Mouse (Mus musculus) gastrocnemius, postnatal 4 days (tissue): Measurements from ENCODE around the gene Slc12a4. TPM values are rescaled to one million over a fixed set of nuclear protein-coding genes. Genes with fewer than 3 reads are reported as not detected.

Experiments
- DNase-seq, 2 experiments: peaks; one replicate each; pipeline ENCODE4 v3.0.0; 2021 to 2022; ENCODE audit warnings: low spot score in 2 of 2, mixed read lengths in 2 of 2
- microRNA-seq: library from miRNA; unstranded; fragments of <30 nt; microRNA quantifications from one replicate; pipeline ENCODE4 v1.2.0, GENCODE M21; 2021
- total RNA-seq, 2 experiments: library from RNA; stranded (reverse); gene quantifications; 2 replicates each; pipeline ENCODE4 v1.2.3; 2021

Gene Slc12a4
- total RNA-seq, 2 experiments from 2014 or later, result 30.7 to 40.6 TPM

DNA sequence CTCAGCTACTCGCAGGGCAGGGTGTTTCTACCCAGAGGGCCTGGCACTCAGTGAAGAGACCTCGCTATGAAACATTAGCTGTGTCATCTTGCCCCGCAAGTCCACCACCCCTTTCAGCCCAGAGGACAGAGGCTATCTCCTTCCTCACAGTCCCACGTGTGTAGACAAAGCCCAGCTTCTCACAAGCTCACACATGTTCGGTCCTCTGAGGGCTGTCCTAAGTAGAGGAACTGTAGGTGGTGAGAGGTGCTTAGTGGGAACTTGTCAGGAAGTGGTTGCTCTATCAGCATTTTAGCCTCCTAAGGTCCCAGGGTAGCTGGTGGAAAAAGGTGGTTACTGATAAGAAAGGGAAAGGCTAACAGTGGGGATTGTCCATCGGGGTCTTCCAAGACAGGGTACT, 30.8 kb downstream of the Slc12a4 start:
- DNase-seq, result no peak

DNA sequence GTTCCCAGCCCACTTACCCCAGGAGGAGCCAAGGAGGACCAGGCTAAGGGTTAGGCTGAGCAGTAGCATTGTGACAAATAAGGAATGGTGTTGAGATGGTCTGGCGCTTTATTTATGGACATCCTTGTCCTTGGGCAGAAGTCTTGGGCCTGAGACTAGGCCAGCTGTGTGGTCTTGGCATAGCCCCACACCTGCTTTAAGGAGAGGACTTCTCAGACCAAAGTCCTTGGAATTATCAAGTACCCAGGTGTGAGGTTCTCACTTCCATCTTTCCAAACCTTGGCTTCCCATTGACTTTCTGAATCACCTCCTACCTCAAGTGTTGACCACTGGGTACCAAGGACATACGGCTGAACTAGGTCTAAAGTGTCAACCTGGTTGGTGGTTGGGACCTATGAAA, 32.1 kb downstream of the Slc12a4 start, which contains the start of gene Ctrl:
Ctrl (minus strand) TSS at position 101 of the 400 bp plus-strand sequence.
- DNase-seq, result no peak

- DNase-seq, result no peak
Measured at GRCm38 (mm10) chr8:105932525-105932924, 33.4 kb downstream of the Slc12a4 start.

DNA sequence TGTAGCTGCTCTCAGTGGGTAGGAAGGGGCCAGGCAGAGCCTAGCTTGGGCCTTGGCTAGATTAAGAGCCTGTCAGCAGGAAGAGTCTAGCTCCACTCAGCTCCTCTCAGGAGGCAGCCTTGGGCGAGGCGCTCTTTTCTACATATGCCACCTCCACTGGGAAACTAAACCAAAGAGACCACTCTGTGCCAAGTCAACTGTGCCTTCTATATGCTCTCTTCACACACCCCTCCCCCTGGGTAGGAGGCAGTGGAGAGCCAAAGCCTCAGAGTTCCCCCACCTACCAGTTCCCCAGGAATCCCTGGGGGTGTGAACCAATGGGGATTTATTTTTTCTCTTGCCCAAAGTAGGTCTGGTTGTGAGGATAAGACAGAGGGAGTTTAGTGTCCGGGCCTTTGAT, 34.6 kb downstream of the Slc12a4 start:
- DNase-seq, result no peak

DNA sequence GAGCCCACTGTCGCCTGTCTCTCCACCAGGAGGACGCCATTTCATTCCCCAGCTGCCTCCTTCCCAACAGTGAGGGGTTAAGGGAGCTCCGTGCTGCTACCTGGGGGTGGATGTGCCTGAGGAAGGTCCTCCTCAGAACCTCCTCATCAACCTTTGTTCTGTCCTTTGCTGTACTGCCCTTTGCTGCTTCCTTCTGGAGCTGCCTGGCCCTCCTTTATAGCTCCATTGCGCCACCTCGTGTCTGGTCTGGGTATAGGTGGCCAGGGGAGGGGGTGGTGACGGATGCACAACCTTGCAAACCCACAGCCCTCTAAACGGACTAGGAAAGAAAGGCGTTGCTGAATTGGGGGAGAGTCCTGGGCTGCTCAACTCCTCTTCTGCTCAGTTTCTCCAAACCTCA, 35.3 kb downstream of the Slc12a4 start:
- peak; percentile 77 to 81 for DNase-seq

DNA sequence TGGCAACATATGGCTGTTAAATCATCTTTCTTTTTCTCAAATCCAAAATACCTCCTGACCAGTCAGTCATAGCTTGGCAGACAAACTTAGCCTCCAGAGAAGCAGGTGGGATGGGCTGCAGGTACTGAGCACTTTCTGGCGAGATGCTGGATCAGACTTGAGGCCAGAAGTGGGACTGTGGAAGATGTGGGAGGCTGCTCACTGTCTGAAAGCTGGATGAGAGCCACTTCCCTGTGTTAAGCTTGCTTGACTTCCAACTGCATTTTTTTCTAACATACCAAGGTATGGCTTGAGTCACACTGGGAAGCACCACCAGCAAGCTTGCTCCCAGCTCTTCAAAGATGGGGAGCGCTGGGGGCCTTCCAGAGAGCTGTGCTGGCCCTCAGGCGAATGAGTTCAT, 40.8 kb downstream of the Slc12a4 start:
- no peak for DNase-seq

DNA sequence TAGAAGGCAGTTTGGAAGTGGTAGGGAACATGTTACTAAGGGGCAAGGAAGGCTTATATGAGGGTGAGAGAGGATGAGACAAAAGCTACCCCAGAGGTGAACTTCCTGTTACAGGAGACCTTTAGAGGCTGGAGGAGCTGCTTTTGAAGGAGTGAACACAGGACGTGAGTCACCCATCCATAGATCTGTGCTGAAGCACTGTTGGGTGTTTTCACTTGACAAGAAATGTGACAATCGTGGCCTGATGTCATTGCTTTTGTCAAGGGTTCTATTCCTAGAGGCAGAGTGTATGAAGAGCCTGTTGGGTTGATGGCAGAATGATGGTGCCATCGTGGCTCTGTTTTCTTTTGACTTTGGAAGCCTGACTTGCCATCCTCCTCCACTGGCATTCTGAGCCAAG, 46.5 kb downstream of the Slc12a4 start:
- no peak for DNase-seq

DNA sequence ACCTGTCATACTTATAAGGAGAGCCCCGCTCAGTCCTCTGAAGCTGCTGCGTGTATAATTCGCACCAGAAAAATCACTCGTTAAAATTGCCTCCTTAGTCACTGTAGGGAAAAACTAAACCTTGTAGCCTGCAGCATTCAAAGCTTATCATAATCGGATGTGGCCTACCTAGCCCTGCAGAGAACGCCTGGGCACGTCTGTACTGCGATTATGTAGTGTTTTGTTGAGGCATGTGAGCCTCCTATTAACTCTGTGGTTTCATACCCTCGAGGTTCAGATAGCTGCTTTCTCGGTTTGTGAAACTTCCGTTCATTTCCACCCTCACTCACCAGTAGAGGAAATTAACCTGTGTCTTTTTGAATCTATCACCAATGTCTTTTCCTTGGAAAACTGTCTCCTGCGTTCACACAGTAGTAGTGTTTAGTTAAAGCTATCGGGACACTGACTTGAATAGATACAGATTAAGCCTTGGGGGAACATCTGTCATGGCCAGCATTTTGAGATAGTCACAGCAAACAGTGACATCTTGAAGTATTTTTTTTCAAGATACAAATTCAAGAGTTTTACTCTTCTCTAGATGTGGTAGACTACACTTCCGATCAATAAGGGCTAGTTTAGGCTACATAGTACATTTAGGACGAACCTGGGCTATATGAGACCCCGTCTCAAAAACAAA, 64.8 kb downstream of the Slc12a4 start:
- DNase-seq, result no peak

GRCm38 (mm10) chr8:105900180-105900940, 65.5 kb downstream of the Slc12a4 start, which contains the start of gene Pskh1:
TSS of gene Pskh1 (plus strand) at chr8:105900441.
- DNase-seq, result peak; percentile 88 to 91

DNA sequence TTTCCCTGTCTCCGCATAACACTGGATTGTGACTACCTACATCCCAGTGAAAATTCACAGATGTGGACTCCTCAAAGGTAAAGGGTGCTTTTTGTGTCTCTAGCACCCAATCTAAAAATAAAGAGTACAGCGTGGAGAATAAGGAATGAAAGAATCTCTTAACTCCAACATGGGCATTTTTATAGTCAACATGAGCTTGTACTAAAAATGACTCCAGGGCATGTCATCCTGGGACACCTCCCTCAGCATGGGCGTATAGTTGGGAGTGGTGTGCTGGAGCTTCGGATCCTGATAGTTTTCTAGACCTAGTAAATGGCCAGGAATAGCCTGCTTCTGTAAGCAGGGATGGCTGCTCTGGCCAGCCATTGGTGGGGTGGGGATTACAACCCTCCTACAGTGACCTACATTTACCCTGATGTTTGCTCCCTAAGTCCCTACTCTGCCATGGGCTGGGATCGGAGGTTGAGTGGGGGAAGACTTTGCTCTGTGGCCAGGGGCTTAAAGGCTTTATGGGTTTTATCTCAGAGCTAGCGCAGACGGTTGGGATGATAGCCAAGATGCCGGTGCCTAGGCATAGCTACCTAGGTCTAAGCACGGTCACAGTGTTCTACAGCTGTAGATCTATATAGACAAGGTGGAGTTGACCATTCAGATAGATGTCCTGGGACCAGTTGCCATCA, 68.0 kb downstream of the Slc12a4 start:
- no peak for DNase-seq

Small RNAs within 50 kb of the gene (microRNA-seq; reads per million reads assigned to microRNA genes)
- gene Mir7074, result not detected

Other genes with a start within 250 kb of the Slc12a4 start
- gene Gfod2, start 207.4 kb downstream of the Slc12a4 start, total RNA-seq, result 1 to 10 TPM; 5.2 to 6.0 TPM
- gene Ranbp10, start 138.7 kb downstream of the Slc12a4 start, total RNA-seq, result 10 to 100 TPM; 28.6 to 32.3 TPM
- gene Tsnaxip1, start 138.4 kb downstream of the Slc12a4 start, total RNA-seq, result under 1 TPM; 0.74 to 0.75 TPM
- 10 to 100 TPM; 11.5 to 12.9 TPM for gene Cenpt, start 112.8 kb downstream of the Slc12a4 start, total RNA-seq
- 10 to 100 TPM; 37.5 to 39.2 TPM for gene Thap11, start 111.0 kb downstream of the Slc12a4 start, total RNA-seq
- gene Nutf2, start 105.5 kb downstream of the Slc12a4 start, total RNA-seq, result 10 to 100 TPM; 78.1 to 89.5 TPM
- gene Edc4, start 85.2 kb downstream of the Slc12a4 start, total RNA-seq, result 10 to 100 TPM; 38.8 to 44.5 TPM
- 1 to 10 TPM in 1 of 2 experiments, under 1 TPM in 1; 0.49 to 1.4 TPM for gene Nrn1l, start 72.5 kb downstream of the Slc12a4 start, total RNA-seq
- 10 to 100 TPM; 24.7 to 25.0 TPM for gene Pskh1, start 65.7 kb downstream of the Slc12a4 start, total RNA-seq
- under 1 TPM in 1 of 2 experiments, not detected in 1; 0.44 TPM for gene Ctrl, start 32.2 kb downstream of the Slc12a4 start, total RNA-seq
- gene Psmb10, start 27.7 kb downstream of the Slc12a4 start, total RNA-seq, result 10 to 100 TPM; 26.8 to 29.8 TPM
- 1 to 10 TPM; 1.5 to 1.7 TPM for gene Lcat, start 22.7 kb downstream of the Slc12a4 start, total RNA-seq
- not detected for gene Dpep3, start 13.3 kb upstream of the Slc12a4 start, total RNA-seq
- 10 to 100 TPM; 12.4 to 13.2 TPM for gene Dus2, start 25.2 kb upstream of the Slc12a4 start, total RNA-seq
- gene Dpep2nb, start 39.9 kb upstream of the Slc12a4 start, total RNA-seq, result not detected
- 10 to 100 TPM; 10.8 to 11.7 TPM for gene Ddx28, start 45.8 kb upstream of the Slc12a4 start, total RNA-seq
- gene Nfatc3, start 92.7 kb upstream of the Slc12a4 start, total RNA-seq, result 10 to 100 TPM; 37.1 to 40.6 TPM
- gene Esrp2, start 170.9 kb upstream of the Slc12a4 start, total RNA-seq, result under 1 TPM in 1 of 2 experiments, not detected in 1; 0.18 TPM
- 1 to 10 TPM; 8.6 to 8.9 TPM for gene Pla2g15, start 184.3 kb upstream of the Slc12a4 start, total RNA-seq
- gene Slc7a6, start 202.8 kb upstream of the Slc12a4 start, total RNA-seq, result 10 to 100 TPM; 10.5 to 11.5 TPM
- 10 to 100 TPM; 16.3 to 21.2 TPM for gene Slc7a6os, start 244.8 kb upstream of the Slc12a4 start, total RNA-seq
- gene Prmt7, start 244.8 kb upstream of the Slc12a4 start, total RNA-seq, result 10 to 100 TPM; 24.9 to 26.5 TPM